Mouse (Mus musculus) brain, embryonic 18.5 days (tissue): ENCODE measurements around the gene Olfr524.

Source experiments
- DNase-seq: peaks from one replicate; pipeline ENCODE4 v3.0.0-alpha.2; 2012; ENCODE audit warnings: low read depth, low spot score

Gene Olfr524

DNA sequence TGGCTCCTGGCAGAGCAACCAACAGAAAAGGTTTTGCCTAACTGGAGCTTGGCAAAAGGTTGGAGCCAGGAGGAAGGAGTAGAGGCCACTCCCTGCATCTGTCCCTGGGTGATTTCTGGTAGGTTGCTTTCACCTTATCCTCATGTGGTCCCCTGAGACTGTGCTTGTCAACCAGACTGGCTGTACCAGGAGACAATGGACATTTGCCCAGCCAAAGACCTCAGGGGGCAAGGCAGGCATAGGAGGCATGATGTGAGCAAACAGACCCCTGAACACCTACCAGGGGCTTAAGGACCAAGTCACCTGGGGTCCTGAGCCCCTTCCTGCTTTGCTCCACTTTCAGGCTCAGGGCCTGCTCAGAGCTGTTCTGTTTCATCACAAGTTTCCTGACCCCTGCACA, at the start of gene Olfr524:
Olfr524 (minus strand) TSS at position 101 of the 400 bp plus-strand sequence.
- DNase-seq: no peak

GRCm38 (mm10) chr7:140253780-140254299, 48.1 kb upstream of the Olfr524 start:
- no peak for DNase-seq

DNA sequence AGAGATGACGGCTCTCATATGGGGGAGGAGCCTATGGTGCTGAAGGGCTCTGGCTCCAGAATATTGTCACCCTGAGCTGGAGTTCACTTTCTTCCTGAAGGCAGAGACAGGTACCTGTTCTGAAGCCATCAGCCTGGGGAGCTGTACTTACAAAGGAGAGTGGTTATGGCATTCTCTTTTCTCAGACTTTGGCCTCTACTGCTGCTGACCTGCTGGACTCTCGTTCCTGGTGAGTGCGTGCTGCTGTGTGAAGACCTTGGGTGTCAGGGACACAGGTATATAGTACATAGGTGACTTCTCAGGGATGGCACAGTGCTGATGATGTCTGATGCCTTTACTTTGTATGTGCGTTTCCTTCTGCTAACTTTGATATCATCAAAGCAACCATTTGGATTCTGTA, 41.5 kb upstream of the Olfr524 start, which contains the start of gene 5830411N06Rik:
5830411N06Rik (plus strand) TSS at position 69 of the 400 bp plus-strand sequence.
- DNase-seq: no peak

GRCm38 (mm10) chr7:140233696-140234095, 27.9 kb upstream of the Olfr524 start:
- DNase-seq: no peak

DNA sequence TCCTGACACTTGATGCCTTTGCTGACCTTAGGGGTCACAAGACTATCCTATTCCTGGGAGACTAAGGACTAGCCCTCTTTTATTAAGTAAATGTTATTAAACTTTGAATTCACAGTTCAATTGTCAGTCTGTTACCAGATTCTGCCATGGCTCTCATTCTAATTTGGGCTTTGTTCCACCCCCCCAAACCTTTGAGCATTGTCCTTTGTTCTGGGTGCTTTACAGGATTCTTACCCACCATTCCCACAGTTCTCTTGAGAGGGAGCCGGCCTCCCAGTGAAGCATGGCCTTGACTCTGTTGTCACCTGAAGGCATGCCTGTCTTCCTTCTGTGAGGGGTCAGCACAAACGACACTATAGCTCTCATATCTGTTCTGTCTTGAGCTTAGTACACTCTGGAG, 25.3 kb upstream of the Olfr524 start:
- no peak for DNase-seq

DNA sequence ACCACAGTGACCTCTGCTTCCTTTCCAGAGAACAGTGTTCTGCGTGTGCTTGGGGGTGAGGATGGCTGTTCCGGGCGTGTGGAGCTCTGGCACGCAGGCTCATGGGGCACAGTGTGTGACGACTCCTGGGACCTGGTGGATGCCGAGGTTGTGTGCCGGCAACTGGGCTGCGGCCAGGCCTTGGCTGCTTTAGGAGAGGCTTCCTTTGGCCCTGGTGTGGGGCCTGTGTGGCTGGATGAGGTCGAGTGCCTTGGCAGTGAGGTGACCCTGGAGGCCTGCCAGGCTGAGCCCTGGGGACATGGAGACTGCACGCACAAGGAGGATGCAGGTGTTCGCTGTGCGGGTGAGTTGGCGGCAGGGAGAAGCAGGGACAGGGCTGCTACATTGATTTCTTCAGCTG, 22.7 kb upstream of the Olfr524 start:
- DNase-seq: no peak

- no peak for DNase-seq
Measured at GRCm38 (mm10) chr7:140224209-140224608, 18.4 kb upstream of the Olfr524 start.

DNA sequence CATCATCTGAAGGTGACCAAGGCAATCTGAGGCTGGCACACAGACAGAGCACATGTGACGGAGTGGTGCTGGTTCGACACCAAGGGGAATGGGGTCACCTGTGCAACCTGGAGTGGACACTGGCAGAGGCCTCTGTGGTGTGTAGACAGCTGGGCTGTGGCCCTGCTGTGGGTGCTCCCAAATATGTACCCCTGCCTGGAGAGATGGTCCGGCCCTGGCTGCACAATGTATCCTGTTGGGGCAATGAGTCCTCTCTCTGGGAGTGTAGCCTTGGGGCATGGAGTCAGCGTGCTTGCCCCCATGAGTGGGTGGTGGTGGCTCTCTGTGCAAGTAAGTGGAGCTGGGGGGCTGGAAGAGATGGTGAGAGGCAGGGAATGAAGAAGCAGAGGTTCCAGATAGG, 14.6 kb upstream of the Olfr524 start:
- DNase-seq: no peak

DNA sequence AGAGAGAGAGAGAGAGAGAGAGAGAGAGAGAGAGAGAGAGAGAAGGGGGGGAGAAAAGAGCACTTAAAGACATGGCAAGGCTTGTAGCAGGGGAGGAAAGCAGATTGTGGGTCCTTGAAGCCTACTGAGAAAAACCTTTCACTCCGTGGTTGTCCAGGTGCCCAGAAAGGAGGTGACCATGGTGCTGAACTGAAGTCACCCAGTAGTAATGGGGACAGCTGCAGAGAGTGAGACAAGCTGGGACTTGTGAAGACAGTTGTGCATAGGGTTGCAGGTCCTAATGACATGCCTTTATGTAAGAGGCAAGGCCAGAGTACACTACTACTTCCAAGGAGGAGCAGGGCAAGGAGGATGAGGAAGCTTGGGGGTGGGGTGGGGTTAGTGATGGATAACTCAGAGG, 13.5 kb upstream of the Olfr524 start:
- no peak for DNase-seq

GRCm38 (mm10) chr7:140217967-140218366, 12.2 kb upstream of the Olfr524 start, which contains the start of gene Cd163l1:
Cd163l1 (plus strand) TSS chr7:140218267.
- DNase-seq: no peak

DNA sequence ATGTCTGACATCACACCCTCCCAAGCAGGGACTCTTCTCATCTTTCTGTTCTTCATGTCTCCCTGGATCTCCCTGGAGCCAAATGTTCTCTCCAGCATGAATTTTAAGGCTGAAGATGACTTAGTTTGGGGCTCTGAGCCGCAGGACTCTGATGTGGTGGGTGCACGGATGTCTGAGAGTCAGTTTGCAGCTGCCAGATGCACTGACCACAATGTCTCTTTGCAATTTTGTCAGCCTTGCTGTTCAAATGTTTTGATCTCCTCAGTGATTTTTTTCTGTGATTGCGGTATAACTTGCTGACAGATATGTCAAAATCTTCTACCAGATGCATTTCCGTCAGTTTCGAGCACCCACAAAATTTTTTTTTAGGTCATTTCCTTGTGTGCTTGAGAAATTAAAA, 8.1 kb upstream of the Olfr524 start:
- no peak for DNase-seq

DNA sequence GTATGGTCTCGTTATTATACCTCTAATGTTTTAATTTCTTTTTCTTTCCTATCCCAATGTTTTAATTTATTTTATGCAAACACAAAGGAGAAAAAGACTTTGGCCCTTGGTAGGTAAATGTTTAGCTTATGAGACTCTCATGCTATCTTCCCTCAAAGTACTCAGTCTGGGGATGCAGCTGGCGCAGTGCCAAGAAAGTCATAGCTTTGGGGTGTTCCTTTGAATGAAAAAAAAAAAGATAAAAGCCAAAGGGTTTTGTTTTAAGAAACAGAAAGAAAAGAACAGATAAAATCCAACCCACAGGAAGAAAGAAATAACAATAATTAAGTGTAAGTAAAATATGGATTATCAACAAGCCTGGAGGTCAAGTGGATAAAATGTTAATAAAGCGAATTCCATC, 2.9 kb upstream of the Olfr524 start:
- DNase-seq: no peak

DNA sequence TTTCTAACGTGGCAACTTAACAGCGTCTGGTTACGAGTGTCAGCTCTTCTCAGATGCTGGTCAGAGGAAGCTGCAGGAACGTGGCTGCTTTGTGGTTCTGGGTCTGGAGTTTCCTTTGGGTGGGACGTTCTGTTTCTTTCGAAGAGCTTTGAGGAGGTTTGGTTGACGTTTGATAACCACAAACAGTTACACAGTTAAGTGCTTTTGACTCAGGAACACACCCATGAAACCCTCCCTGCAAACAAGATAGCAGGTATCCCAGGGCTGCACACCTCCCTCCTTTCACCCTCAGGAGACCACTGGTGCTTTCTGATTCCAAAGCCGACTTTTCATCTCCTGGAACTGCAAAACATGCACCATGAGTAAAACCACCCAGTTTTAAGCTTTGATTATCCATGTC, 2.4 kb upstream of the Olfr524 start:
- no peak for DNase-seq

DNA sequence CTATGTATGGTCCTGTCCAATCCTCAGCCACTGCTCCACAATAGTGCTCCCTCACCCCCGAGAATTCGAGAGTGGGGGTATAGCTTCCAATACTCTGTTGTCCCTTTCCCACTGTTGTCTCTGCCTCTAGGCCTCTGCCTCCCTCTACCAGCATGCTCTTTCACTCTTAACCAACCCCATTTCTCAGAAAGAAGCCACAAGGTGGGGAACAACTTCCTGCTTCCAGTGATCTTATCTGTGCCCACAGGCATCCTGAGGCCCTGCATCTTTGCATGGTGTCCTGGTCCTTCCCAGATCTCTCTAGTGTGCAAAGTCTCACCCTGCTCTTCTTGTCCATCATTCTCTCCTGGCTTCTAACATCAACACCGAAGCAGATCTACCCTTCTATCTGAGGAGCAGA, 1.1 kb upstream of the Olfr524 start:
- DNase-seq: no peak

DNA sequence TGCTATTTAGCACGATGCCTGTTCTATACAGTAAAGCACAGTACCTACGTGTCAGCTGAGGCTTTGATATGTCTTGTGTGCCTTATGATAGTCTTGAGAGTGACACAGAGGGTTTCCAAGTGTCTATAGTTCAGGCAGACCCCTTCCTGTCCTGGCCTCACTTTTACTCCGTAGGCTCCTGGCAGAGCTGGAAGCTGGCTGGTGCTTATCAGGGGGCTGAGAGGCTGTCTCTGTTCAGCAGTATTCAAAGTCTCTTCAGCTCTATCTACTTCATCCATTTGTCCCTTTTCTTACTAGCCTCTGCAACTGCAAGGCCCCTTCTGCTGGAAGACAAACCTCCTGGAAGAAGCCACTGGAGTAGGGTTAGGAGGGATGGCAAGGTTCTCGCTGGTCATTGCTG, 4.7 kb downstream of the Olfr524 start:
- no peak for DNase-seq

GRCm38 (mm10) chr7:140196002-140196401, 9.8 kb downstream of the Olfr524 start:
- DNase-seq: no peak

DNA sequence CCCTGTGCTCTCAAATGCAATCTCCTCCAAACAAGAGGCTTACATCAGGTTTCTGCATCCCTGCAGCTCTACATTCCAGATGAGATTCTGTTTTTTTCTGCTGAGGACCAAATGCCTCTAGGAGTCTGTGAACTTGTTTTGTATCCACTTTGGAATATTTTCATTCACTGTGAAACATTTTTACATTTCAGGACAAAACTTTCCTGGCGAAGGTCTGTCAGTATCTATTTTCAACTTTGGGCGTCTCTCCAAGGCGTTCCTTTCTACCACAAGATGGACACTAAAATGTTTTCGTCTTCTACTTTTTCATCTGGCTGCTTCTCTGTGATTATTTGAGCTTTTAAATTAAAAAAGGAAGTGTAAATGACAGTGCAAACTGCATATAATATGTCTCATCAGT, 11.7 kb downstream of the Olfr524 start:
- no peak for DNase-seq

DNA sequence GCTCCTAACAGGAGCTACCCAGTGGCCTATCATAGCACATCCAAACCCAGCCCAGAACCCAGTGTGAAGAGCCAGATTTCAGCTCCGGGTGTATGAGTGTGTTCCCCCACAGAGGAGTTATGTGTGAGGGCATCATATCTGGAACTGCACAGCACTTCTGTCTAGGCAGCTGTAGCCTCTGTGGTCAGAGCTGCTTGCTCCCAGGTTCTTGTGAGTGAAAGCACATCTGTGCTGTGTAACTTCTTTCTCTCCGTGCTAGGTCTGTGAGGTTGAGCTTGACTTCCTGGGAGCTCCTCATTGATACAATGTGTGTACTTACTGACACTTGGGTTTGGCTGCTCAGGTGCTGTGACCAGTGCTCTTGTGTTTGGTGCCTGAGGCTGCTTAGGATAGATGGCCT, 12.9 kb downstream of the Olfr524 start:
- DNase-seq: no peak

DNA sequence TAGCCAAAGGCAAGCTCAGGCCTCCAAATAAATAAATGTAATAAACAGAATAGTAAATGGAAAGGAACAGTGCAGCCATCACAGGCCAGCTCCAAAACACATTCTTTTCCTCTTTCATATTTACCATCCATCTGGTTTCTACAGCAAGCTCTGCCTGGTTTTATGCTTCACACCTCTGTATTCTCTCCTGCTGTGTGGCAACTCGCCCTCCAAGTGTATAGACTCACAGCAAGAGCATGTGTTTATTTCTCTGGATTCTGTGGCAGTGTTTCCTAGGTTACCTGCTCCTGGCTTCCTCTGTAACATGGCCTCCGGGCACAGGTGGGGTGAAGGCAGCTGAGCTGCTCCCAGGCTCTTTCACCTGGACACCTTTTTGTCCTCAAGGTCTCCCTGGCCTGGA, 13.3 kb downstream of the Olfr524 start:
- no peak for DNase-seq

GRCm38 (mm10) chr7:140190435-140190834, 15.3 kb downstream of the Olfr524 start:
- no peak for DNase-seq

DNA sequence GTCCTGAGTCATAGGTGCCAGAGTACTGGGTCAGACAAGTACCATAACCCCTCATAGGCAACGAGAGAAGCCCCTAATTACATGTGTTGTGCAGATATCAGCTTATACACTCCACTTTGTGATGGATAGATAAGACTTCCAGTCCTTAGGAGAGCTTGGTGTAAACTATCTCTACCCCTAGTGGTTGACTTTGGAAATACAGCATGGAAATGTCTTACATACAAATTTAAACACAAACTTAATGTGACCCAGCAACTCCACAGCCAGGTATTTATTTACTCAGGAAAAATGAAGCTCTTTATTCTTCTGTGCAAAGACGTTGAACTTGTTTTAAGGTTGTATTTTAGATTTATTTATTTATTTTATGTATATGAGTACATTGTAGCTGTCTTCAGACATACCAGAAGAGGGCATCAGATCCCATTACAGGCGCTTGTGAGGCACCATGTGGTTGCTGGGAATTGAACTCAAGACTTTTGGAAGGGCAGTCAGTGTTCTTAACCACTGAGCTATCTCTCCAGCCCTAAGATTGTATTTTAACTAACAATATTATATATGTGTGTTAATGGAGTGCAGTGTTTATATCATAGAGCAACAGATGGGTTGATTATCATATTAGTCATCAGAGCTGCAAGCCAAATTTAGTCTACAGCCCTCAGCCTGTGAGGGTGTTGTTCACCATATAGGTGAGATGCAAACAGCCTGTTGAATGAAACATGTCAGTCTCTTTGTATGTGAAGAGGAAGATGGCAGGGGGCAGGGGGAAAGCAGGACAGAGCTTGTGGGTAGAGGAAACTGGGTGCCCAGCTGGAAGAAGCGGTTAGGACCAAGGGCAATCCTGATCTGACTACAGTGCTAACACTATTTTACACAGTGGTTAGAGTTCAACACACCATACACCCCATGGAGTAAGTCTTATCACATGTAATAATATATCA, 17.1 kb downstream of the Olfr524 start:
- DNase-seq: no peak

DNA sequence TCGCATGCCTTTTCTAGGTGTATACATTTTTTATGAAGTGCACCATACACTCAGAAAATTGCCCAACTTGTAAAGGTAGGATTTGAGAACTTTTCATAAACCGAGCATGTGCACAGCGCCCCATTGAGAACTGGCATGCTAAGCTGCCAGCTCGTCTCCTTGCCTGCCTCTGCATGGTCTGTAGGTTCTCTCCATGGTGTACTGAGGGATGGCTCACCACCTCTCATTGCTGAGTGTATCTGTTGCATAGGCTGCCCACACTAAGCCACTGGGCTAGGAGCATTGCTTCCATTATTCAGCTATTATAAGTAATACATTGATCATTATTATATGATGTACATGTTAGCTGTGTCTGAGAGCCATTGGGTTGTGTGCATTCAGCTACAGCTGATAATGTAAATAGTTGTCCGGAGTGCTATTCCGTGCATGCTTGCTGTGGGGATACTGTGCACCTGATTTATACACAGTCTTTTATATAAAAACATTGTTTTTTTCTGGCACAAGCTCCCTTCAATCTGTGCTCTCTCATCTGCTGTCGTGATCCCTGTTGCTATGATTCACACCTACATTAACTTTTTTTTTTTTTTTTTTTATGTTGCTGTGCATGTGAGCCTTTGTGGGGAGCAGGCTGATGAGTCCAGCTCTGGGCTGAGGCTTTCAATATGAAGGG, 17.9 kb downstream of the Olfr524 start:
- DNase-seq: no peak
